Mouse (Mus musculus) olfactory bulb, adult 2 months (tissue): ENCODE measurements at regions not wholly inside any gene's neighbourhood (a gene's known extent, or its start where the extent isn't known, plus 50 kb on each side); places are given as distances from the start of the nearest gene placed in this dataset.

ENCODE experiments used
- CTCF ChIP-seq: fragments of 200-500 bp; IDR thresholded peaks from 2 replicates; pipeline ENCODE4 v1.5.1; 2012; ENCODE audit warnings: low read depth, mild to moderate bottlenecking, low read length, moderate library complexity; ENCODE audit not compliant: insufficient read depth
- POLR2A ChIP-seq: fragments of 200-500 bp; IDR thresholded peaks from 2 replicates; pipeline ENCODE4 v1.6.1; 2012; ENCODE audit warnings: mild to moderate bottlenecking, low read depth, low read length, moderate library complexity; ENCODE audit not compliant: insufficient read depth

GRCm38 (mm10) chr2:107224679-107225078 lies 65.8 kb upstream of the Kcna4 start:
- TF ChIP-seq CTCF, result no peak
- TF ChIP-seq POLR2A, result no peak
